Mouse (Mus musculus) forebrain, embryonic 14.5 days (tissue): ENCODE measurements around the gene Rabif. TPM values are rescaled to one million over a fixed set of nuclear protein-coding genes. Genes with fewer than 3 reads are reported as not detected.
A peak's percentile ranks its signal among the peaks of the same experiment; 100 is the strongest.
"Not testable (repeated sequence)": the region's sequence is repeated elsewhere in the genome, so short reads cannot be mapped to it uniquely, and the experiment has no call there.

Experiments
- ATAC-seq: fragments of 200-750 bp; cut with Nextera tagmentation; 2 replicates; pipeline ENCODE4 v1.8.0; 2017; ENCODE audit warnings: mild to moderate bottlenecking, moderate library complexity
- DNase-seq: peaks from one replicate; pipeline ENCODE4 v3.0.0-alpha.2; 2015; ENCODE audit warnings: low spot score
- H3K27ac ChIP-seq: fragments of 300-500 bp; sonication (generic); 2 replicates; pipeline ENCODE4 v1.5.1; 2014; ENCODE audit warnings: low read depth, mild to moderate bottlenecking, control low read depth, low read length, moderate library complexity
- H3K27me3 ChIP-seq: fragments of 300-500 bp; sonication (generic); replicated peaks from 2 replicates; pipeline ENCODE4 v1.6.1; 2014; ENCODE audit warnings: low read length, control low read depth, mixed read lengths; ENCODE audit not compliant: control insufficient read depth, insufficient read depth
- H3K36me3 ChIP-seq: fragments of 300-500 bp; sonication (generic); 2 replicates; pipeline ENCODE4 v1.6.1; 2014; ENCODE audit warnings: low read length, control low read depth; ENCODE audit not compliant: control insufficient read depth, insufficient read depth
- H3K4me1 ChIP-seq: fragments of 300-500 bp; sonication (generic); 2 replicates; pipeline ENCODE4 v1.6.1; 2014; ENCODE audit warnings: antibody characterized with exemption, low read length, control low read depth; ENCODE audit not compliant: control insufficient read depth, insufficient read depth
- H3K4me2 ChIP-seq: fragments of 300-500 bp; sonication (generic); 2 replicates; pipeline ENCODE4 v1.6.1; 2014; ENCODE audit warnings: mild to moderate bottlenecking, control low read depth, low read length
- H3K4me3 ChIP-seq: fragments of 300-500 bp; sonication (generic); 2 replicates; pipeline ENCODE4 v1.5.1; 2014; ENCODE audit warnings: low read depth, low read length, control low read depth
- H3K9ac ChIP-seq: fragments of 300-500 bp; sonication (generic); 2 replicates; pipeline ENCODE4 v1.6.1; 2014; ENCODE audit warnings: mild to moderate bottlenecking, low read length, control low read depth, moderate library complexity
- H3K9me3 ChIP-seq: fragments of 300-500 bp; sonication (generic); replicated peaks from 2 replicates; pipeline ENCODE4 v1.6.1; 2016; ENCODE audit warnings: low read length, control low read depth, mixed read lengths; ENCODE audit not compliant: control insufficient read depth
- WGBS: fragments of 180-500 bp; shearing (Covaris S2); extraction: QIAGEN DNeasy Blood & Tissue Kit; methylation state at CpG from one replicate; pipeline ENCODE4 v1.1.7; 2014; 5-methylcytosine and 5-hydroxymethylcytosine counted together
- polyA plus RNA-seq: library from polyadenylated mRNA; unstranded; fragments of >200 nt; fragmentation: Nextera tagmentation; extraction: Ambion mirVana; gene quantifications from 2 replicates; pipeline ENCODE4 v1.2.1, GENCODE M21; 2014

The Rabif gene
- polyA plus RNA-seq, 1 experiment from 2014 or later, result 59.4 TPM

- WGBS, result 13% methylated on average over 4 of the region's 4 CpGs
- Histone ChIP-seq H3K36me3 (no peaks in the 10 kb centered on the region), H3K4me3 (no peak overlapping the region), H3K9me3 (no peaks in the 10 kb centered on the region), H3K9ac (peak overlapping the region; percentile 17; the same call in 1 of the 2 replicates), H3K4me1 (peaks cover 8% of the 10 kb centered on the region; the same call in 1 of the 2 replicates), H3K4me2 (no peak overlapping the region), H3K27ac (no peak overlapping the region), H3K27me3 (peaks cover 24% of the 10 kb centered on the region)
- ATAC-seq (0 out of 2 replicates have a peak, but pooled peaks have one; percentile 37), DNase-seq (peak; percentile 46)
These were observed 22.2 kb downstream of the Rabif start for GRCm38 (mm10) chr1:134516491-134517198.

- H3K9ac ChIP-seq, H3K27ac ChIP-seq, H3K4me3 ChIP-seq, ATAC-seq, H3K9me3 ChIP-seq, DNase-seq, H3K4me1 ChIP-seq, H3K36me3 ChIP-seq, H3K4me2 ChIP-seq: not testable (repeated sequence)
- 94% methylated on average over 14 of the region's 14 CpGs for WGBS
- H3K27me3 ChIP-seq, result peaks cover 13% of the 10 kb centered on the region
These were observed 23.4 kb downstream of the Rabif start for GRCm38 (mm10) chr1:134517841-134518240.

- peak; percentile 88 for DNase-seq
- H3K9ac ChIP-seq, result no peak overlapping the region
- peak; percentile 60; the same call in 1 of the 2 replicates for ATAC-seq
- no peaks in the 10 kb centered on the region for H3K36me3 ChIP-seq
- H3K9me3 ChIP-seq, result no peaks in the 10 kb centered on the region
- no peak overlapping the region for H3K4me3 ChIP-seq
- 16% methylated on average over 7 of the region's 7 CpGs for WGBS
- 0 out of 2 replicates have a peak, but pooled peaks cover under 1% of the 10 kb centered on the region for H3K4me1 ChIP-seq
- H3K27ac ChIP-seq, result no peak overlapping the region
- no peak overlapping the region for H3K4me2 ChIP-seq
- peaks cover 4% of the 10 kb centered on the region for H3K27me3 ChIP-seq
These were observed 24.2 kb downstream of the Rabif start for GRCm38 (mm10) chr1:134518677-134519076.

- not testable (repeated sequence) for H3K4me1 ChIP-seq, H3K27ac ChIP-seq, H3K4me3 ChIP-seq, H3K9me3 ChIP-seq, ATAC-seq, H3K36me3 ChIP-seq, H3K4me2 ChIP-seq, DNase-seq, H3K27me3 ChIP-seq, H3K9ac ChIP-seq
- WGBS, result 91% methylated on average over 5 of the region's 5 CpGs
These were observed 24.8 kb downstream of the Rabif start for GRCm38 (mm10) chr1:134519201-134519600.

- Histone ChIP-seq H3K27me3 (no peaks in the 10 kb centered on the region), H3K36me3 (no peaks in the 10 kb centered on the region), H3K4me3 (no peak overlapping the region), H3K4me1 (no peaks in the 10 kb centered on the region), H3K27ac (no peak overlapping the region), H3K9ac (no peak overlapping the region), H3K9me3 (no peaks in the 10 kb centered on the region), H3K4me2 (no peak overlapping the region)
- ATAC-seq (no peak), DNase-seq (no peak)
- WGBS, result 88% methylated on average over 8 of the region's 8 CpGs
These were observed 25.7 kb downstream of the Rabif start for GRCm38 (mm10) chr1:134520001-134520721.

- H3K27ac ChIP-seq, result no peak overlapping the region
- 0 out of 2 replicates have a peak, but pooled peaks cover 3% of the 10 kb centered on the region for H3K9me3 ChIP-seq
- no peaks in the 10 kb centered on the region for H3K36me3 ChIP-seq
- H3K4me1 ChIP-seq, result no peaks in the 10 kb centered on the region
- no peaks in the 10 kb centered on the region for H3K27me3 ChIP-seq
- no peak overlapping the region for H3K9ac ChIP-seq
- 81% methylated on average over 7 of the region's 7 CpGs for WGBS
- no peak overlapping the region for H3K4me2 ChIP-seq
- H3K4me3 ChIP-seq, result no peak overlapping the region
- no peak for ATAC-seq
- DNase-seq, result no peak
These were observed 26.7 kb downstream of the Rabif start for GRCm38 (mm10) chr1:134521163-134521562.

GRCm38 (mm10) chr1:134522325-134522724 is 27.9 kb downstream of the Rabif start:
- H3K4me3 ChIP-seq, result no peak overlapping the region
- H3K27ac ChIP-seq, result no peak overlapping the region
- WGBS, result 58% methylated on average over 2 of the region's 2 CpGs
- H3K4me2 ChIP-seq, result no peak overlapping the region
- ATAC-seq, result no peak
- no peak for DNase-seq
- 0 out of 2 replicates have a peak, but pooled peaks cover 3% of the 10 kb centered on the region for H3K9me3 ChIP-seq
- no peaks in the 10 kb centered on the region for H3K4me1 ChIP-seq
- H3K27me3 ChIP-seq, result no peaks in the 10 kb centered on the region
- no peaks in the 10 kb centered on the region for H3K36me3 ChIP-seq
- H3K9ac ChIP-seq, result no peak overlapping the region

- Histone ChIP-seq H3K4me1 (no peaks in the 10 kb centered on the region), H3K27ac (no peak overlapping the region), H3K27me3 (no peaks in the 10 kb centered on the region), H3K36me3 (no peaks in the 10 kb centered on the region), H3K4me2 (no peak overlapping the region), H3K9me3 (0 out of 2 replicates have a peak, but pooled peaks cover 3% of the 10 kb centered on the region), H3K9ac (no peak overlapping the region), H3K4me3 (no peak overlapping the region)
- no peak for DNase-seq
- 79% methylated on average over 5 of the region's 5 CpGs for WGBS
- ATAC-seq, result no peak
These were observed 30.0 kb downstream of the Rabif start for GRCm38 (mm10) chr1:134524424-134524823.

- H3K9me3 ChIP-seq, result 0 out of 2 replicates have a peak, but pooled peaks cover 3% of the 10 kb centered on the region
- no peak for ATAC-seq
- WGBS, result 96% methylated on average over 1 of the region's 1 CpGs
These were observed 30.6 kb downstream of the Rabif start for GRCm38 (mm10) chr1:134525015-134525414.

More at GRCm38 (mm10) chr1:134525015-134525414, 30.6 kb downstream of the Rabif start:
- Histone ChIP-seq H3K27me3 (no peaks in the 10 kb centered on the region), H3K4me2 (no peak overlapping the region), H3K9ac (no peak overlapping the region), H3K4me3 (no peak overlapping the region), H3K36me3 (no peaks in the 10 kb centered on the region), H3K4me1 (no peaks in the 10 kb centered on the region), H3K27ac (no peak overlapping the region)
- no peak for DNase-seq
